Mouse (Mus musculus) heart, embryonic 11.5 days (tissue): ENCODE measurements around the gene Coro1c. TPM values are rescaled to one million over a fixed set of nuclear protein-coding genes. Genes with fewer than 3 reads are reported as not detected.

Source experiments
- ATAC-seq: fragments of 200-750 bp; cut with Nextera tagmentation; replicated peaks from 2 replicates; pipeline ENCODE4 v1.8.0; 2017; ENCODE audit warnings: moderate library complexity; ENCODE audit not compliant: insufficient number of reproducible peaks, low FRiP score, low TSS enrichment
- H3K27ac ChIP-seq: fragments of 300-500 bp; sonication (generic); 2 replicates; pipeline ENCODE4 v1.5.1; 2014; ENCODE audit warnings: mild to moderate bottlenecking, low read depth, low read length
- H3K27me3 ChIP-seq: fragments of 300-500 bp; sonication (generic); 2 replicates; pipeline ENCODE4 v1.6.1; 2014; ENCODE audit warnings: mild to moderate bottlenecking, low read length, mixed read lengths; ENCODE audit not compliant: control insufficient read depth, insufficient read depth
- H3K36me3 ChIP-seq: fragments of 300-500 bp; sonication (generic); 2 replicates; pipeline ENCODE4 v1.6.1; 2014; ENCODE audit warnings: mild to moderate bottlenecking, low read length, moderate library complexity, mixed read lengths; ENCODE audit not compliant: control insufficient read depth, insufficient read depth
- H3K4me1 ChIP-seq: fragments of 300-500 bp; sonication (generic); 2 replicates; pipeline ENCODE4 v1.6.1; 2014; ENCODE audit warnings: low read length; ENCODE audit not compliant: control insufficient read depth, insufficient read depth
- H3K4me2 ChIP-seq: fragments of 300-500 bp; sonication (generic); 2 replicates; pipeline ENCODE4 v1.6.1; 2014; ENCODE audit warnings: mild to moderate bottlenecking, moderate library complexity
- H3K4me3 ChIP-seq: fragments of 300-500 bp; sonication (generic); 2 replicates; pipeline ENCODE4 v1.5.1; 2014; ENCODE audit warnings: low read depth, low read length
- H3K9ac ChIP-seq: fragments of 300-500 bp; sonication (generic); 2 replicates; pipeline ENCODE4 v1.6.1; 2014; ENCODE audit warnings: mild to moderate bottlenecking, low read depth, low read length, moderate library complexity
- H3K9me3 ChIP-seq: fragments of 300-500 bp; sonication (generic); replicated peaks from 2 replicates; pipeline ENCODE4 v1.6.1; 2016; ENCODE audit warnings: low read length; ENCODE audit not compliant: control insufficient read depth
- WGBS: fragments of 180-500 bp; shearing (Covaris S2); extraction: QIAGEN DNeasy Blood & Tissue Kit; methylation state at CpG from one replicate; pipeline ENCODE4 v1.1.7; 2014; ENCODE audit not compliant: insufficient replicate concordance; 5-methylcytosine and 5-hydroxymethylcytosine counted together
- polyA plus RNA-seq: library from polyadenylated mRNA; unstranded; fragments of >200 nt; fragmentation: Nextera tagmentation; extraction: Ambion mirVana; gene quantifications from 2 replicates; pipeline ENCODE4 v1.2.1, GENCODE M21; 2014

Gene Coro1c
- polyA plus RNA-seq: 113 and 140 TPM in 2 replicates

- peak within 1 kb of the TSS; percentile 86 for H3K4me3 ChIP-seq
- under 1% methylated on average over 53 of the region's 68 CpGs for WGBS
- H3K4me1 ChIP-seq: peaks cover 36% of the 10 kb centered on the region
- peak within 1 kb of the TSS; percentile 96 for H3K9ac ChIP-seq
- H3K4me2 ChIP-seq: peak within 1 kb of the TSS; percentile 87
- H3K36me3 ChIP-seq: no peaks in the 10 kb centered on the region
- no peaks in the 10 kb centered on the region for H3K9me3 ChIP-seq
- no peaks in the 10 kb centered on the region for H3K27me3 ChIP-seq
- peak within 1 kb of the TSS; percentile 96 for H3K27ac ChIP-seq
- ATAC-seq: peak; percentile 87
Measured at GRCm38 (mm10) chr5:113908592-113909441, at the start of gene Coro1c. TSS of gene Coro1c (minus strand) at chr5:113908758.

- WGBS: 8% methylated on average over 4 of the region's 4 CpGs
- no peak overlapping the region for H3K9ac ChIP-seq
- no peak overlapping the region for H3K4me3 ChIP-seq
- H3K4me2 ChIP-seq: no peak overlapping the region
- peaks cover 11% of the 10 kb centered on the region; the same call in 1 of the 2 replicates for H3K36me3 ChIP-seq
- ATAC-seq: no peak
- H3K27ac ChIP-seq: no peak overlapping the region
- H3K4me1 ChIP-seq: peaks cover 31% of the 10 kb centered on the region
- no peaks in the 10 kb centered on the region for H3K9me3 ChIP-seq
- H3K27me3 ChIP-seq: no peaks in the 10 kb centered on the region
Measured at GRCm38 (mm10) chr5:113956510-113956909, 48.0 kb upstream of the Coro1c start.

DNA sequence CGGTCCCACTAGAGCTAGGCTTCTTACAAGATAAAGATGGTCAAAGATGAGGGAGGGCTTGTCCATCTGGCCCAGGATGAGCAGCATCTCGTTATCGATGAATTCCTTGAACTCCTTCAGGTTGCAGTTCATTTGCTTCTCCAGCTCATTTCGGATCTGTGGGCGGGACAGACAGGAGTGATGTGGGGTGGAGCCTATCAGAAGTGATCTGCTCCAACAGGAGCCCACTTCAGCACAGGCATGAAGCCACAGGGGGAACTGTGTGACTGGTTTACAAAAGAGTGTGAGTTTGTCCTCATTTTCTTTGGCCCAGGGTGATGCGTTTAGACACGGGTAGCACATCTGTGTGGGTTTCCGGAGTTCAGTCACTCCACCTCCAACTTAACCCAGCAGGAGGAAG is 47.1 kb upstream of the Coro1c start:
- no peak overlapping the region for H3K4me2 ChIP-seq
- H3K36me3 ChIP-seq: peaks cover 6% of the 10 kb centered on the region; the same call in 1 of the 2 replicates
- H3K27ac ChIP-seq: no peak overlapping the region
- H3K9me3 ChIP-seq: no peaks in the 10 kb centered on the region
- WGBS: 81% methylated on average over 8 of the region's 8 CpGs
- peaks cover 39% of the 10 kb centered on the region for H3K4me1 ChIP-seq
- H3K9ac ChIP-seq: no peak overlapping the region
- H3K27me3 ChIP-seq: no peaks in the 10 kb centered on the region
- no peak overlapping the region for H3K4me3 ChIP-seq
- no peak for ATAC-seq

DNA sequence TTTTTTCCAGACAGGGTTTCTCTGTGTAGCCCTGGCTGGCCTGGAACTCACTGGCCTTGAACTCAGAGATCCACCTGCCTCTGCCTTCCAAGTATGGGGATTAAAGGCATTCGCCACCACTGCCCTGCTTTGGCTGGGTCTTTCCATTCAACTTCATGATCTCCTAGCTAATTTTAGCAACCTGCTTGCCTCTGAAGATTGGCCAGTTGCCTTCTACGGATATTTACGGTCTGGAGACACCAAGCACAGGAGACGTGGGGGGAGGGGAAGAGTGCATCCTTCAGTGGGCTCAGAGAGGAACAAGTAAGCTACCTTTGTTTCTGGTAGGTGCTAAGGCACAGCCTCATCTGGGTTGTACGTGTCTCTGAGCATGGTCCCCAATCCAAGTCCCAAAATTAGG is 46.7 kb upstream of the Coro1c start:
- no peak overlapping the region for H3K9ac ChIP-seq
- peaks cover 6% of the 10 kb centered on the region; the same call in 1 of the 2 replicates for H3K36me3 ChIP-seq
- no peak overlapping the region for H3K4me3 ChIP-seq
- no peak for ATAC-seq
- H3K27ac ChIP-seq: no peak overlapping the region
- H3K9me3 ChIP-seq: no peaks in the 10 kb centered on the region
- H3K4me1 ChIP-seq: peaks cover 43% of the 10 kb centered on the region
- H3K4me2 ChIP-seq: no peak overlapping the region
- no peaks in the 10 kb centered on the region for H3K27me3 ChIP-seq
- 53% methylated on average over 5 of the region's 5 CpGs for whole genome bisulfite sequencing

DNA sequence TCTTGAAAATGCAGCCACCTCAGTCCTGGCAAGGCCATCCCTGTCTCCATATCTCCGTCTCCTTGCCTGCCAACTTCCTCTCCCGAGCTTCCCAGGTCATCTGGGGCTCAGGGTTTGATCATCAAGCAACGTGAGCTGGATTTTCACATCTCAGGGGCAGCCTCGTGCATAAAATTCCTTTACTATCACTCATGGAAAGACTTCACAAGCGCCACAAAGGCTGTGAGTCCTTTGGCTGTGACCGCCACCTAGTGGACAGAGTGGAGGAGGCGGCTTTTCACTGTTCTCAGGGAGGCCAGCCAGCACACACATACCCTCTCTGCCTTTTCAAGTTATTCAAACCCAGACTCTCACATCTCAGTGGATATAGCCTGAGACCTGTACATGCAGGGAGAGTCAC is 45.9 kb upstream of the Coro1c start:
- H3K27me3 ChIP-seq: no peaks in the 10 kb centered on the region
- 0 out of 2 replicates have a peak overlapping the region, but pooled peaks have one; percentile 35 for H3K27ac ChIP-seq
- no peak overlapping the region; the same call in 1 of the 2 replicates for H3K9ac ChIP-seq
- H3K4me2 ChIP-seq: no peak overlapping the region; the same call in 1 of the 2 replicates
- 2% methylated on average over 7 of the region's 7 CpGs for whole genome bisulfite sequencing
- no peak overlapping the region for H3K4me3 ChIP-seq
- peaks cover 10% of the 10 kb centered on the region for H3K36me3 ChIP-seq
- no peak for ATAC-seq
- H3K9me3 ChIP-seq: no peaks in the 10 kb centered on the region
- peaks cover 44% of the 10 kb centered on the region for H3K4me1 ChIP-seq

- 36% methylated on average over 10 of the region's 10 CpGs for WGBS
- Histone ChIP-seq H3K9me3 (no peaks in the 10 kb centered on the region), H3K27me3 (no peaks in the 10 kb centered on the region), H3K4me1 (peaks cover 34% of the 10 kb centered on the region), H3K27ac (peak overlapping the region; percentile 87), H3K4me3 (no peak overlapping the region), H3K4me2 (no peak overlapping the region; the same call in 1 of the 2 replicates), H3K9ac (peak overlapping the region; percentile 6), H3K36me3 (peaks cover 19% of the 10 kb centered on the region)
- ATAC-seq: no peak
Measured at GRCm38 (mm10) chr5:113952519-113952918, 44.0 kb upstream of the Coro1c start.

DNA sequence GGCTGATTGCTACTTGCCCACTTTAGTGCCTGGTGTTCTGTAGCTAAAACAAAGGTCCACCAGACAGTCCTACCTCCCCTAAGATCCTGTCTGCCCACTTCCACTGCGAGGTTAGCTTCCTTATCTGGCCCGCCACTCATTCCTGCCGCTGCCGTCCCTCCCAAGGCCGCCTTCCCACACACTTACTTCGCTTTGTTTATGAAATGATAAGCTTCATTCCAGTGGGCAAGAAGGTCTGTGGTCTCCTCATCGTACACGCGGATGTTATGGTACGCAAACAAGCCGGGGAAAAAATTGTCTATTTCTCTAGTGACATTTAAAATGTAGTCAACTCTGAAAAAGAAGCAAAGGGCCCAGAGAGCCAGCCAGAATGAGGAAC is 43.1 kb upstream of the Coro1c start:
- Histone ChIP-seq H3K4me3 (no peak overlapping the region), H3K4me2 (peak overlapping the region; percentile 17; the same call in 1 of the 2 replicates)

DNA sequence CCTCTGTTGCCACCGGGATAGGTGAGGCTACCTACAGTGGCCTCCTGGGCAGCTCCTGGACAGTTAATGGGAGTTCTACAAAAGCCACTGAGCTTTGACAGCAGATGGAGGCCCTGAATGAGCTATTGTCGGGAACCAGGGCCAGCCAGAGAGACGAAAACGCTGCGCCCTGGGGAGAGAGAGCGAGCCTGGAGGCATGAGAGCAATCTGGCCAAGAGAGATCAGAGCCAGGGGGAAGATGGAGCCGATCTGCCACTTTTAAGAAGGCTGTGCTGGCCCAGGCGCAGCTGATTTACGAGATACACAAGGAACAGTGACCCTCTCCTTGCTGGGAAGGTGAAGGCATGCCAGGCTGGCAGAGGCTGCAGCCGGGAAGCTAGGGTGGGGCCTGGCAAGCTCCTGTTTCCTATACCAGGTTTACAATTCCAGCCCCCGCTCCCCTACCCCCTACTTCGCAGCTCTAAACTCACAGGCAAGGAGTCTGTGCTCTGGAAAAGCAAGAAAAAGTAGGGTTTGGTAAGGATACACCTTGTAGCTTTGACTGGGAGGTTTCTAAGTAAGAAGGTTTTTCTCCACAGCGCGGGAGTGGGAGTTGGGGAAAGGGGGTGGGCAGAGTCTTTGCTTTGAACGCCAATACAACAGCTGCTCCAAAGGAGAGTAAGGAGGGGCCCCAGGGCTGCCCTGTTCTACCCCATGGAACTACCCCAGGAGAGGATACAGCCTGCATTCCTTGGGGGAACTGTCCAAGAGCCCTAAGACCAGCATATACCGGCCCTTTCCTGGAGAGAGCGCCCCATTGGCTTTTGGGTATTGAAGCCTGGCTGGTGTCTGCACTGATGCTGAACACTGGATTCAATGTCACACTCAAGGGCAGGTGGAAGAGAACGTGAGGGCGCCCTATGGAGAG is 42.5 kb upstream of the Coro1c start:
- H3K4me2 ChIP-seq: no peak overlapping the region
- 59% methylated on average over 19 of the region's 19 CpGs for WGBS
- H3K27me3 ChIP-seq: no peaks in the 10 kb centered on the region
- H3K4me1 ChIP-seq: peaks cover 34% of the 10 kb centered on the region
- peak overlapping the region; percentile 87 for H3K27ac ChIP-seq
- ATAC-seq: no peak
- H3K4me3 ChIP-seq: no peak overlapping the region
- H3K9ac ChIP-seq: peak overlapping the region; percentile 39
- H3K36me3 ChIP-seq: peaks cover 21% of the 10 kb centered on the region
- H3K9me3 ChIP-seq: no peaks in the 10 kb centered on the region

More for the DNA sequence above, 43.1 kb upstream of the Coro1c start:
- H3K36me3 ChIP-seq: peaks cover 16% of the 10 kb centered on the region
- no peaks in the 10 kb centered on the region for H3K9me3 ChIP-seq
- peak overlapping the region; percentile 87 for H3K27ac ChIP-seq
- H3K27me3 ChIP-seq: no peaks in the 10 kb centered on the region
- no peak overlapping the region for H3K9ac ChIP-seq
- ATAC-seq: 0 out of 2 replicates have a peak, but pooled peaks have one; percentile 41
- 9% methylated on average over 11 of the region's 11 CpGs for WGBS
- H3K4me1 ChIP-seq: peaks cover 34% of the 10 kb centered on the region
